Mouse (Mus musculus) C2C12 (cell line): ENCODE data around the gene Igsf21. TPM values are rescaled to one million over a fixed set of nuclear protein-coding genes. Genes with fewer than 3 reads are reported as not detected.

Source experiments
- H3K27me3 ChIP-seq: one replicate; pipeline ENCODE4 v1.6.1; 2011; ENCODE audit not compliant: control insufficient read depth, insufficient read depth, insufficient read length
- H3K36me3 ChIP-seq: one replicate; pipeline ENCODE4 v1.6.1; 2011; ENCODE audit not compliant: control insufficient read depth, insufficient read depth
- H3K4me3 ChIP-seq: one replicate; pipeline ENCODE4 v1.5.1; 2011; ENCODE audit warnings: mild to moderate bottlenecking, control low read depth; ENCODE audit not compliant: poor library complexity, insufficient read depth, severe bottlenecking
- H3K79me2 ChIP-seq: one replicate; pipeline ENCODE4 v1.6.1; 2011; ENCODE audit not compliant: control insufficient read depth, insufficient read depth
- H3K79me3 ChIP-seq: one replicate; pipeline ENCODE4 v1.6.1; 2011; ENCODE audit warnings: low read depth, control low read depth
- H3ac ChIP-seq: one replicate; pipeline ENCODE3; 2011; ENCODE audit warnings: low read depth; ENCODE audit not compliant: control insufficient read depth, insufficient read length
- CEBPB ChIP-seq: IDR thresholded peaks from one replicate; pipeline ENCODE4 v1.6.1; 2011; ENCODE audit warnings: low read depth, mild to moderate bottlenecking, control low read depth, moderate library complexity
- CTCF ChIP-seq: IDR thresholded peaks from one replicate; pipeline ENCODE4 v1.5.1; 2011; ENCODE audit not compliant: control insufficient read depth, insufficient read depth, insufficient read length
- FOSL1 ChIP-seq: IDR thresholded peaks from one replicate; pipeline ENCODE4 v1.8.0; 2011; ENCODE audit warnings: mild to moderate bottlenecking, low read length; ENCODE audit not compliant: poor library complexity, insufficient read depth, severe bottlenecking
- MAX ChIP-seq: IDR thresholded peaks from one replicate; pipeline ENCODE4 v1.6.1; 2011; ENCODE audit warnings: mild to moderate bottlenecking, control low read depth
- MYOD1 ChIP-seq: IDR thresholded peaks from one replicate; pipeline ENCODE4 v1.6.1; 2011; ENCODE audit warnings: low read depth; ENCODE audit not compliant: control insufficient read depth, insufficient read length
- MYOG ChIP-seq: IDR thresholded peaks from one replicate; pipeline ENCODE4 v1.6.1; 2011; ENCODE audit not compliant: control insufficient read depth, insufficient read length; ENCODE audit errors: extremely low read depth
- USF1 ChIP-seq: IDR thresholded peaks from one replicate; pipeline ENCODE4 v1.6.1; 2011; ENCODE audit warnings: low read depth, mild to moderate bottlenecking, control low read depth, moderate library complexity
- polyA plus RNA-seq: library from polyadenylated mRNA; unstranded; fragments of >200 nt; fragmentation: generic; extraction: Trizol; gene quantifications from one replicate; pipeline ENCODE4 v1.2.1, GENCODE M21; 2012; ENCODE audit warnings: missing spikeins

Gene Igsf21
- polyA plus RNA-seq, 1 experiment = not detected

- H3K36me3 ChIP-seq = no peaks in the 10 kb centered on the region
- H3K79me3 ChIP-seq = no peaks in the 10 kb centered on the region
- H3K79me2 ChIP-seq = no peaks in the 10 kb centered on the region
- TF ChIP-seq USF1 = no peak
- no peak for TF ChIP-seq CTCF
- no peak for TF ChIP-seq FOSL1
- TF ChIP-seq MAX = no peak
- no peak for TF ChIP-seq MYOG
- no peak for TF ChIP-seq MYOD1
- no peak overlapping the region for H3ac ChIP-seq
- H3K27me3 ChIP-seq = no peaks in the 10 kb centered on the region
- no peak overlapping the region for H3K4me3 ChIP-seq
Observed at GRCm38 (mm10) chr4:140270451-140270850, 23.9 kb upstream of the Igsf21 start.

- Histone ChIP-seq H3K27me3 (no peaks in the 10 kb centered on the region), H3K36me3 (no peaks in the 10 kb centered on the region), H3K79me2 (no peaks in the 10 kb centered on the region), H3ac (no peak overlapping the region), H3K4me3 (no peak overlapping the region), H3K79me3 (no peaks in the 10 kb centered on the region)
- TF ChIP-seq MYOD1 (no peak), USF1 (no peak), MAX (no peak), CEBPB (no peak), MYOG (no peak), CTCF (no peak), FOSL1 (no peak)
Observed at GRCm38 (mm10) chr4:140269184-140269840, 22.7 kb upstream of the Igsf21 start.

- TF ChIP-seq CTCF (no peak), USF1 (no peak), MYOD1 (no peak)
- Histone ChIP-seq H3K79me3 (no peaks in the 10 kb centered on the region), H3ac (no peak overlapping the region)
Observed at GRCm38 (mm10) chr4:140267835-140268234, 21.3 kb upstream of the Igsf21 start.

GRCm38 (mm10) chr4:140267086-140267485 is 20.5 kb upstream of the Igsf21 start:
- no peaks in the 10 kb centered on the region for H3K27me3 ChIP-seq
- H3ac ChIP-seq = no peak overlapping the region
- no peak overlapping the region for H3K4me3 ChIP-seq
- H3K79me2 ChIP-seq = no peaks in the 10 kb centered on the region
- H3K36me3 ChIP-seq = no peaks in the 10 kb centered on the region
- TF ChIP-seq CEBPB = no peak
- TF ChIP-seq USF1 = no peak
- TF ChIP-seq CTCF = no peak
- TF ChIP-seq FOSL1 = no peak
- no peak for TF ChIP-seq MAX
- no peak for TF ChIP-seq MYOG
- TF ChIP-seq MYOD1 = no peak
- H3K79me3 ChIP-seq = no peaks in the 10 kb centered on the region

More at GRCm38 (mm10) chr4:140267835-140268234, 21.3 kb upstream of the Igsf21 start:
- Histone ChIP-seq H3K4me3 (no peak overlapping the region), H3K27me3 (no peaks in the 10 kb centered on the region), H3K36me3 (no peaks in the 10 kb centered on the region), H3K79me2 (no peaks in the 10 kb centered on the region)

- Histone ChIP-seq H3K27me3 (peaks cover 9% of the 10 kb centered on the region), H3ac (no peak overlapping the region), H3K36me3 (no peaks in the 10 kb centered on the region), H3K4me3 (no peak overlapping the region), H3K79me3 (no peaks in the 10 kb centered on the region), H3K79me2 (no peaks in the 10 kb centered on the region)
- peak; percentile 85 for TF ChIP-seq MAX
- no peak for TF ChIP-seq MYOG
- TF ChIP-seq USF1 = no peak
- no peak for TF ChIP-seq FOSL1
- TF ChIP-seq CEBPB = no peak
- TF ChIP-seq MYOD1 = no peak
- no peak for TF ChIP-seq CTCF
Observed at GRCm38 (mm10) chr4:140258968-140259367, 12.4 kb upstream of the Igsf21 start.

GRCm38 (mm10) chr4:140252369-140252768 is 5.8 kb upstream of the Igsf21 start:
- Histone ChIP-seq H3K27me3 (peaks cover 17% of the 10 kb centered on the region), H3ac (no peak overlapping the region), H3K79me3 (no peaks in the 10 kb centered on the region), H3K36me3 (no peaks in the 10 kb centered on the region), H3K4me3 (no peak overlapping the region), H3K79me2 (no peaks in the 10 kb centered on the region)
- TF ChIP-seq USF1 = no peak
- TF ChIP-seq CTCF = no peak
- no peak for TF ChIP-seq FOSL1
- TF ChIP-seq CEBPB = no peak
- TF ChIP-seq MYOD1 = no peak
